Comparison of ENCODE assay signal across 30 mouse cellular contexts in the genomic region with DNA sequence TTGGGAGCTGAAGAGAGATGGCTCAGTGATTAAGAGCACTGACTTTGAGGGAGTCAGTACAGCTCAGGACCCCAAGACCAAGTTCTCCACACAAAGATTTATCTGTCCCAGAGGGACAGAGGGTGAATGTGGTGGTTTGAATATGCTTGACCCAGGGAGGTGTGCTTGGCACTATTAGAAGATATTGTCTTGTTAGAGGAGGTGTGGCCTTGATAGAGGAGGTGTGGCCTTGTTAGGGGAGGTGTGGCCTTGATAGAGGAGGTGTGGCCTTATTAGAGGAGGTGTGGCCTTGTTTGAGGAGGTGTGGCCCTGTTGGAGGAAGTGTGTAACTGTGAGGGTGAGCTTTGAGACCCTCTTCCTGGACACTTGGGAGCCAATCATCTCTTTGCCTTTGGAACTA. TPM values are rescaled to one million over a fixed set of nuclear protein-coding genes. Genes with fewer than 3 reads are reported as not detected.
DNase-seq lines count a peak whose midpoint lies in the region; ATAC-seq and TF ChIP-seq lines count a peak whose summit lies in the region.
"Had no signal": no experiment of that assay in that cellular context is flagged by ENCODE, and none has a peak within 500 bp of the region (broad histone marks: within the 10 kb centered on the region; RNA-seq: fewer than 3 reads in every experiment).

No protein-coding gene starts in this region.

- TF ChIP-seq POLR2A in heart, adult 2 months (IDR thresholded peaks at IDR 0.05; ENCODE audit: insufficient read depth, low read depth, low read length) = no peak

- H3K4me2 ChIP-seq in kidney, embryonic 14.5 days (replicated peaks; ENCODE audit: low read depth, low read length) = no peak overlapping the region
- H3K4me2 ChIP-seq: embryonic facial prominence, embryonic 13.5 days; embryonic facial prominence, embryonic 15.5 days; forebrain, embryonic 13.5 days; forebrain, embryonic 15.5 days had no signal

- no peak overlapping the region for H3K9ac ChIP-seq in kidney, embryonic 14.5 days (ENCODE audit: low read depth, low read length)
- no peak overlapping the region for H3K9ac ChIP-seq in heart, adult 2 months (ENCODE audit: low read depth, low read length)
- H3K9ac ChIP-seq: embryonic facial prominence, embryonic 13.5 days; embryonic facial prominence, embryonic 15.5 days; forebrain, embryonic 13.5 days; forebrain, embryonic 15.5 days; forebrain, postnatal 0 days had no signal

- intact Hi-C loops in heart, adult 2 months (cut with DNase I) = no loop called here

- H3K4me1 ChIP-seq in megakaryocyte, embryonic 14.5 days = peaks cover 19% of the 10 kb centered on the region
- H3K4me1 ChIP-seq in kidney, embryonic 14.5 days (ENCODE audit: control insufficient read depth, insufficient read depth, low read length) = peaks cover 5% of the 10 kb centered on the region
- peaks cover 31% of the 10 kb centered on the region for H3K4me1 ChIP-seq in forebrain, embryonic 10.5 days
- peaks cover 9% of the 10 kb centered on the region for H3K4me1 ChIP-seq in heart, adult 2 months (ENCODE audit: control insufficient read depth, insufficient read depth, low read length)
- H3K4me1 ChIP-seq: forebrain, embryonic 15.5 days had no signal

- H3K27ac ChIP-seq in kidney, embryonic 14.5 days (ENCODE audit: low read depth, low read length) = no peak overlapping the region
- no peak overlapping the region for H3K27ac ChIP-seq in forebrain, embryonic 10.5 days
- no peak overlapping the region for H3K27ac ChIP-seq in heart, adult 2 months
- H3K27ac ChIP-seq: embryonic facial prominence, embryonic 13.5 days; embryonic facial prominence, embryonic 15.5 days; forebrain, embryonic 13.5 days; forebrain, embryonic 15.5 days had no signal

- no peaks in the 10 kb centered on the region for H3K79me2 ChIP-seq in heart, adult 2 months (replicated peaks; ENCODE audit: control insufficient read depth, insufficient read depth, low read length)

- peaks cover 18% of the 10 kb centered on the region for H3K9me3 ChIP-seq in megakaryocyte, embryonic 14.5 days
- H3K9me3 ChIP-seq in kidney, embryonic 14.5 days (ENCODE audit: control insufficient read depth, low read length) = peaks cover 5% of the 10 kb centered on the region; the same call in 1 of the 2 replicates
- H3K9me3 ChIP-seq in forebrain, embryonic 10.5 days = no peaks in the 10 kb centered on the region
- H3K9me3 ChIP-seq: embryonic facial prominence, embryonic 13.5 days; embryonic facial prominence, embryonic 15.5 days; forebrain, embryonic 13.5 days; forebrain, embryonic 15.5 days had no signal

- H3K4me3 ChIP-seq in megakaryocyte, embryonic 14.5 days (replicated peaks) = peak overlapping the region; percentile 23
- no peak overlapping the region for H3K4me3 ChIP-seq in kidney, embryonic 14.5 days (ENCODE audit: low read length)
- no peak overlapping the region for H3K4me3 ChIP-seq in forebrain, embryonic 10.5 days
- no peak overlapping the region for H3K4me3 ChIP-seq in heart, adult 2 months
- H3K4me3 ChIP-seq: embryonic facial prominence, embryonic 13.5 days; embryonic facial prominence, embryonic 15.5 days; erythroblast, embryonic 14.5 days; forebrain, embryonic 13.5 days; forebrain, embryonic 15.5 days had no signal

- DNase-seq in R1 (ENCODE audit: low read depth, low spot score) (peak; percentile 73), ZHBTc4 (ENCODE audit: low read depth, low spot score) (peak; percentile 80)
- DNase-seq in induced T-regulatory cell, adult 2 months (ENCODE audit: low read depth) = peak; percentile 20
- no peak for DNase-seq in forebrain, embryonic 10.5 days (ENCODE audit: extremely low spot score, low spot score)
- DNase-seq in heart, adult 2 months = no peak
- DNase-seq: adrenal gland, adult 8-10 months; adrenal gland, postnatal 14 days; adrenal gland, postnatal 36 days; cerebellum, adult 11-12 months; cerebellum, adult 2 months; cerebellum, adult 9-10 months; cerebellum, postnatal 14 days; cerebellum, postnatal 36 days; embryo, embryonic 11 days; forebrain, postnatal 0 days had no signal

- no peak for TF ChIP-seq EP300 in heart, adult 2 months (IDR thresholded peaks at IDR 0.05; ENCODE audit: insufficient read depth, low read depth, low read length)

- no peaks in the 10 kb centered on the region for H3K36me3 ChIP-seq in megakaryocyte, embryonic 14.5 days (replicated peaks; ENCODE audit: low read length)
- no peaks in the 10 kb centered on the region for H3K36me3 ChIP-seq in kidney, embryonic 14.5 days (ENCODE audit: control insufficient read depth, insufficient read depth, low read length)
- no peaks in the 10 kb centered on the region for H3K36me3 ChIP-seq in forebrain, embryonic 10.5 days (replicated peaks)
- no peaks in the 10 kb centered on the region for H3K36me3 ChIP-seq in heart, adult 2 months (ENCODE audit: control insufficient read depth, insufficient read depth, low read length)
- H3K36me3 ChIP-seq: embryonic facial prominence, embryonic 13.5 days; embryonic facial prominence, embryonic 15.5 days; forebrain, embryonic 15.5 days; G1E had no signal

- H3K27me3 ChIP-seq in megakaryocyte, embryonic 14.5 days (replicated peaks) = peaks cover 63% of the 10 kb centered on the region
- H3K27me3 ChIP-seq in kidney, embryonic 14.5 days (ENCODE audit: control insufficient read depth, insufficient read depth, low read length) = no peaks in the 10 kb centered on the region
- peaks cover 26% of the 10 kb centered on the region for H3K27me3 ChIP-seq in forebrain, embryonic 10.5 days (ENCODE audit: poor library complexity, severe bottlenecking)
- no peaks in the 10 kb centered on the region for H3K27me3 ChIP-seq in heart, adult 2 months (ENCODE audit: control insufficient read depth, insufficient read depth, low read length)
- H3K27me3 ChIP-seq: embryonic facial prominence, embryonic 13.5 days; embryonic facial prominence, embryonic 15.5 days; forebrain, embryonic 15.5 days; Patski had no signal

- no peak for TF ChIP-seq CTCF in heart, adult 2 months (IDR thresholded peaks at IDR 0.05)

- no peak for ATAC-seq in megakaryocyte, adult 5-6 weeks (ENCODE audit: poor library complexity, severe bottlenecking)
- no peak for ATAC-seq in kidney, embryonic 14.5 days (ENCODE audit: low FRiP score, low TSS enrichment)
- ATAC-seq: forebrain, embryonic 13.5 days; forebrain, embryonic 15.5 days; forebrain, postnatal 0 days; Patski had no signal

RNA-seq across cellular contexts. Expression of a gene that starts 10.2 kb away (rescaled TPM):
- polyA plus RNA-seq in megakaryocyte, embryonic 14.5 days (2012; ENCODE audit: insufficient read depth, low replicate concordance) = not detected in 2 replicates
- total RNA-seq in megakaryocyte, adult 5-6 weeks (2015) = not detected in 2 replicates
- total RNA-seq in megakaryocyte, adult 5-6 weeks (2017) = not detected in 2 replicates
- polyA plus RNA-seq in kidney, embryonic 14.5 days (2014; fragmentation: Nextera tagmentation; extraction: Ambion mirVana) = 1.9 and 2.5 TPM in 2 replicates
- 0.55 and 0.63 TPM in 2 replicates for polyA plus RNA-seq in forebrain, embryonic 10.5 days (2016; fragmentation: Nextera tagmentation; extraction: Ambion mirVana)
- total RNA-seq in heart, adult 2 months (2021) = 1 to 10 TPM; 2.0 to 2.2 TPM
- 0.29 and 2.9 TPM in 2 replicates for polyA plus RNA-seq in heart, adult 2 months (2012; rRNA removed)
- total RNA-seq: common myeloid progenitor, adult 5-6 weeks; G1E had no signal
- polyA plus RNA-seq: erythroblast, embryonic 14.5 days; G1E had no signal

RNA-seq across cellular contexts. Expression of a gene that starts 40.7 kb away (rescaled TPM):
- not detected in 2 replicates for polyA plus RNA-seq in megakaryocyte, embryonic 14.5 days (2012; ENCODE audit: insufficient read depth, low replicate concordance)
- not detected in 2 replicates for total RNA-seq in megakaryocyte, adult 5-6 weeks (2015)
- not detected in 2 replicates for total RNA-seq in megakaryocyte, adult 5-6 weeks (2017)
- 2.0 and 3.9 TPM in 2 replicates for polyA plus RNA-seq in kidney, embryonic 14.5 days (2014; fragmentation: Nextera tagmentation; extraction: Ambion mirVana)
- 0.05 and 0.06 TPM in 2 replicates for polyA plus RNA-seq in forebrain, embryonic 10.5 days (2016; fragmentation: Nextera tagmentation; extraction: Ambion mirVana)
- total RNA-seq in heart, adult 2 months (2021) = not detected
- polyA plus RNA-seq in heart, adult 2 months (2012; rRNA removed) = 0.04 TPM in 1 of 2 replicates, not detected in the other
- total RNA-seq: adrenal gland, adult 18-20 months; adrenal gland, adult 8-10 months; adrenal gland, postnatal 14 days; adrenal gland, postnatal 36 days; common myeloid progenitor, adult 5-6 weeks; G1E had no signal
- polyA plus RNA-seq: C2C12; cerebellum, adult 2 months; erythroblast, embryonic 14.5 days; forebrain, embryonic 15.5 days; G1E had no signal

RNA-seq across cellular contexts. Expression of a gene that starts 56.8 kb away (rescaled TPM):
- polyA plus RNA-seq in megakaryocyte, embryonic 14.5 days (2012; ENCODE audit: insufficient read depth, low replicate concordance) = not detected in 2 replicates
- total RNA-seq in megakaryocyte, adult 5-6 weeks (2015) = 1.1 TPM in 2 replicates
- total RNA-seq in megakaryocyte, adult 5-6 weeks (2017) = 1.3 and 2.1 TPM in 2 replicates
- 3.7 and 3.9 TPM in 2 replicates for polyA plus RNA-seq in kidney, embryonic 14.5 days (2014; fragmentation: Nextera tagmentation; extraction: Ambion mirVana)
- 3.3 and 3.7 TPM in 2 replicates for polyA plus RNA-seq in forebrain, embryonic 10.5 days (2016; fragmentation: Nextera tagmentation; extraction: Ambion mirVana)
- total RNA-seq in heart, adult 2 months (2021) = 1 to 10 TPM; 5.5 to 7.7 TPM
- 7.0 and 8.7 TPM in 2 replicates for polyA plus RNA-seq in heart, adult 2 months (2012; rRNA removed)
- total RNA-seq: G1E had no signal
- polyA plus RNA-seq: erythroblast, embryonic 14.5 days; G1E had no signal

RNA-seq across cellular contexts. Expression of a gene that starts 58.0 kb away (rescaled TPM):
- not detected in 2 replicates for polyA plus RNA-seq in megakaryocyte, embryonic 14.5 days (2012; ENCODE audit: insufficient read depth, low replicate concordance)
- not detected in 2 replicates for total RNA-seq in megakaryocyte, adult 5-6 weeks (2015)
- not detected in 2 replicates for total RNA-seq in megakaryocyte, adult 5-6 weeks (2017)
- 3.6 and 6.0 TPM in 2 replicates for polyA plus RNA-seq in kidney, embryonic 14.5 days (2014; fragmentation: Nextera tagmentation; extraction: Ambion mirVana)
- not detected in 2 replicates for polyA plus RNA-seq in forebrain, embryonic 10.5 days (2016; fragmentation: Nextera tagmentation; extraction: Ambion mirVana)
- total RNA-seq in heart, adult 2 months (2021) = under 1 TPM; 0.43 to 0.57 TPM
- 2.1 and 4.6 TPM in 2 replicates for polyA plus RNA-seq in heart, adult 2 months (2012; rRNA removed)
- total RNA-seq: adrenal gland, adult 18-20 months; adrenal gland, adult 8-10 months; adrenal gland, postnatal 14 days; adrenal gland, postnatal 36 days; common myeloid progenitor, adult 5-6 weeks; forebrain, postnatal 0 days had no signal
- polyA plus RNA-seq: C2C12; cerebellum, adult 2 months; embryonic facial prominence, embryonic 11.5 days; embryonic facial prominence, embryonic 13.5 days; embryonic facial prominence, embryonic 15.5 days; erythroblast, embryonic 14.5 days; forebrain, embryonic 11.5 days; forebrain, embryonic 13.5 days; forebrain, embryonic 15.5 days; forebrain, postnatal 0 days; G1E had no signal

Comparison
In these comparisons a context has a peak if more than half of its experiments do, and no peak if none do; other contexts are left out.
1. DNase-seq: peak in R1 (single experiment), ZHBTc4 (single experiment) and induced T-regulatory cell, adult 2 months (single experiment); none in forebrain, embryonic 10.5 days (single experiment) and heart, adult 2 months (0 of 2).